Mouse (Mus musculus) left cerebral cortex, postnatal 25 days (tissue): ENCODE measurements around the gene Art4. TPM values are rescaled to one million over a fixed set of nuclear protein-coding genes. Genes with fewer than 3 reads are reported as not detected.

Experiments
- DNase-seq, 2 experiments: peaks; one replicate each; pipeline ENCODE4 v3.0.0; 2022; ENCODE audit warnings: low spot score in 2 of 2, mixed read lengths in 1 of 2
- intact Hi-C: fragments of 180-260 bp; cut with DNase I; formaldehyde crosslinking; loops from one replicate; pipeline ENCODE4 v1.15.1; 2025
- total RNA-seq, 2 experiments: library from RNA; stranded (reverse); gene quantifications; 2 replicates each; pipeline ENCODE4 v1.2.3; 2021

Art4 gene
- total RNA-seq, 2 experiments from 2014 or later, result 0.14 TPM; not detected in 1

DNA sequence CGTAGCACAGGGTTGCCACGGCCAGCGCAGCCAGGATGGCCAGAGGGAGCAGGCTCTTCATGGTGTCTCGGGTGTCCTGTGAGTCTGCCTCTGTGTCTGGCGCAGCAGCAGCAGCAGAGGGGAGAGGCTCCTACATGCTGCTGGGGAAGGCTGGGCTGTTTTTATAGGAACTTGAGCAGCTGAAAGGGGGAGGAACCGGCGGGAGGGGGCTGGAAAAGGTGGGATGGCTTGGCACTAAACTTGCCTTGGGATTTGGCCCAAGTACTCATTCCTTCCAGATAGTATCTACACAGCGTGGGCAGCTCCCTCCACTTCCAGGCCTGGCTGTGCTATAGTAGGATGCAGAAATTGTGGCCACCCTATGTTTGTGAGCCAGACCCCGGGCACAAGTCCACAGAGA lies 18.1 kb upstream of the Art4 start, which contains the start of gene Mgp:
TSS of gene Mgp (minus strand) at position 154 of the 400 bp plus-strand sequence.
- intact Hi-C loops, result loop anchor here (5.0 kb wide), 1 partner anchor 47 kb away; the partner anchor contains the start of genes Erp27 and Pde6h
- peak in 1 of 2 experiments; percentile 90 for DNase-seq

DNA sequence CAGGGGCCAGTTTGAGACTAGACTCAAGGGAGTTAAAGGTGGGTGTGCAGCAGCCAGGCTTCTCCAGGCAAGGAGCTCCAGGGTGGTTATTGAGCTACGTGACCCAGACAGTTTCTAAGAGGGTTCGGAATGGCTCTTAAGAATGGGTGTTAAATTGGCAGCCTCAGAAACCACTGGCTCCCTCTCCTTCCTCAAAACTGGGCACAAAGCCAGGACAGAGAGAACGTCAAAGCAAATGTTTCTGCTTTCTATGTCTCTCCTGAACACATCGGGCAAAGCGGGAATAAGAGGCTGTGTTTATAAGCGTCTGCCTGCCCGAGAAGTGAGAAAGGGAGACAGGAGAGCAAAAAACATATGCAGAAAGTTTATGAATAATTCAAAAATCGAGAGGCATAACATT lies 17.1 kb upstream of the Art4 start:
- DNase-seq, result peak in 1 of 2 experiments; percentile 60
- intact Hi-C loops, result no loop called here

DNA sequence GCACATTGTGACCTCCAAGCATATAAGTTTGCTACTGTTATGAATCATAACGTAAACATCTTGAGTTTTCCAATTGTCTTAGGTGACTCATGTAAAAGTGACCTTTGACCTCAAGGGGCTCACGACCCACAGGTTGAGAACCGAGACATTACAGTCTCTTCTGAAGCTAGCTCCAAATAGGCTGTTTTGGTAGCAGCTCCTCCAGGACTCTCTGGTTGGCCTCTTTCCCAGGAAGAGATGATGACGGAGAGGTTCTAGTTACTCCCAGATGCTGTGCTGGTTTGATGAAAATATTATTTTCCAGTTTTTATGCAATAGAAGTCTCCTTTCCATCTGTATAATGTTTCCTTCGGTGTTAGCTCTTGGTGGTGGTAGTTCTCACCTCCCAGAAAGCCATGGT lies 11.4 kb upstream of the Art4 start:
- intact Hi-C loops, result no loop called here
- DNase-seq, result no peak

DNA sequence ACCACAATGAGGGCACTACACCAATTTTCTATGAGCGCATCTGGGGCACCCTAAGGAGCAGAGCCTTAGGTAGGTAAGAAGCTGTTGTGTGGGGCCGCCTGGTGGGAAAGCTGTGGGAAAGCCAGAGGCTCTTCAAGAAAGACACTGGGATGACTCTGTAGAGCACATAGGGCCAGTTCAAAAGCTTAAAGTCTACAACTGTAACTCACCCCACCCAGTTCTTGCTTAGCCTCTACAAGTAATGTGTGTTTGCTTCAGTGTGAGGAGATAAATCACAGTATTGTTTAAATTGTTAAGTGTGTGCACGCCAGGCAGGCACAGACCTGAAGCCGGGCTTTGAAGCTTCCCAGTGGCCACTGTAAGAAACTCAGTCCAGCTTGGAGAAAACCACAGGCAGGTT lies 8.6 kb upstream of the Art4 start:
- DNase-seq, result no peak
- intact Hi-C loops, result no loop called here

GRCm38 (mm10) chr6:136865360-136865759 lies 7.8 kb upstream of the Art4 start:
- intact Hi-C loops, result no loop called here
- no peak for DNase-seq

DNA sequence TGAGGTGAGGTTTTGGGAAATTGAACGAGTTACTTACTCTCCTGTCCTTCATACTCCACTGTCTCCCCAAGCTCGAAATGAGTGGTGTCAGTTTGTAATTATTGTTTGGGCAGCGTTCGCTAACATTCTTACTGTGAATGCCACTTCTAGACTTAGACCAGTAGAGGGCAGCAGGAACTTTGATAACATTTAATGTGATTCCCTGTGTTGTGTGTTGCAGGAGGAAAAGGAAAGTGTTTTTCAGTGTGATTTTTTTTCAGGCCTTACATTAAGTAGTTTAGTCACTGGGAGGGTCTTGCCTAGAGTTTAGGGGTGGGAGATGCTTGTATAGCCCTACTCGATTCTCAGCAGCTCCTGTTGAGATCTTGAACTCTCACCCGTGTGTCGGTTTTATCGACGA lies 3.5 kb upstream of the Art4 start:
- intact Hi-C loops, result loop anchor here (1.0 to 5.0 kb wide), 4 partner anchors 59 to 306 kb away; no protein-coding TSS in a partner anchor
- peak; percentile 44 to 66 for DNase-seq

DNA sequence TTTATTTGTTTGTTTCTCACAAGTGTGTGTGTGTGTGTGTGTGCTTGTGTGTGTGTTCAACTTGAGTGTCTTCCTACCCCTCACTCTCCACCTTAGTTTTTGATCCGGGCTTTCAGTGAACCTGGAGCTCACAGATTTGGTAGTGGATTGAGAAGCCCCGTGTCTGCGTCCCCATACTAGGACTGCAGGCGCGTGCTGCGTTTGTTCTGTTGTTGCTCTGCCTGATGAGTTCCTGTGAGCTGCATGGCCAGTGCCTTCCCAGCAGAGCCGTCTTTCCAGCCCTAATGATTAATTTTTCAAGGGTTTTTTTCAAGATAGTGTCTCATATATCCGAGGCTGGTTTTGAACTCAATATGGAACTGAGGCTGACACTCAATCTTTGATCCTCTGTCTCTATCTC lies 887 bp upstream of the Art4 start:
- intact Hi-C loops, result no loop called here
- DNase-seq, result no peak

DNA sequence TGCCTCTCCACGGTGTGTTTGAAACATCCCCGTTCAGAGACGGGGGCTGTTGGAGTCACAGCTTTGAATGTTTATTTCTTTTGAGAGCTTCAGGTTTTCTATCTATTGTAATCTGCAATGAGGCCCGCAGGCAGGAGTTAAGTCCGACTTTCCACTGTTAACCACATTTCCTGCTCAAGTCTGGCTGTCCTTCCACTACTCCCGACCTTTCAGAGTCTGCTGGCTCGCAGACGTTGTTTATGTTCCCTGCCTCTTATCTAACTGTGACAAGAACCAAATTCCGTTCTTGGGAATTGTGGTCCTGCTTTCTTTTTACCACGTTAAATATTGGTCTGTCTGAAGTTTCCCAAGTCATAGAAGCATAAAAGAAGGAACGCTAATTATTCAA lies 334 bp upstream of the Art4 start:
- intact Hi-C loops, result no loop called here
- DNase-seq, result no peak

- intact Hi-C loops, result no loop called here
- DNase-seq, result no peak
These were observed 1.4 kb downstream of the Art4 start for GRCm38 (mm10) chr6:136856071-136856636.

DNA sequence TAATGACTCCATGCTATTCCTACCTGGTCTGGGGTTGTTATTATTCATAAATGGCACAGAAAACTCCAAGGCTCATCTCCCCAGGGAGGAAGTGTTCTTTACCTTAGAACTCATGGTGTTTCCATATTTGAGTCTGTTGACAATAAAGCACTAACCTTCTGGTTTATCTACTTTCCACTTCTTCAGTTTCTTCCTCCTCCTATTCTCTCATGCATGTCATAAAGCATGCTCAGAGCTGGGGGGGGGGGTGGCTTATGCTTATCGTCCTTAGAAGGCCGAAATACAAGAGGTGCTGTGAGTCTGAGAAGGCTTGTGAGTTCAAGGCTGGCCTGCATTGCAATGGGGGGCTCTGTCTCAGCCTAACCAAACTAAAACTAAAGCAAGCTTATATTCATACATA lies 2.4 kb downstream of the Art4 start:
- intact Hi-C loops, result no loop called here
- DNase-seq, result no peak

GRCm38 (mm10) chr6:136854361-136854781 lies 3.2 kb downstream of the Art4 start:
- DNase-seq, result no peak
- intact Hi-C loops, result no loop called here

GRCm38 (mm10) chr6:136852762-136853161 lies 4.8 kb downstream of the Art4 start:
- no peak for DNase-seq
- intact Hi-C loops, result loop anchor here (1.0 kb wide), 1 partner anchor 16 kb away; no protein-coding TSS in a partner anchor

DNA sequence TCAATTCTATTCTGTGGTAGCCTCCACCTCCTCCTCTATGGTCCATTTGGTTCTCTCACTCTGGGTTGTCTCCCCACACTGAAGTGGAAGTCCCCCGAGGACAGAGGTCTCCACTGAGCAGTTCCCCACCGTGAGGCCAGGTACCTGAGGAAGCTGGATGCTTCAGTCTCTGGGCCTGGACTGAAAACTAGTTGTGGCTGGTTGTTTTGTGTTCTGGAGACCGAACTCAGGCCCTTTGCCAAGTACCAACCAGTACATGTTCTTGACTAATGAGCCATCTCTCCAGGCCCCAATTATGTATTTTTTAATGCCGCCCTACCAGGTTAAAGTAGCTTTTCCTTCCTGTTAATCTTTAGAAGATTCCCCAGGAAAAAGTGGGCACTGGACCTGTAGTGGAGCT lies 5.2 kb downstream of the Art4 start:
- no peak for DNase-seq
- intact Hi-C loops, result loop anchor here (1.0 kb wide), 1 partner anchor 16 kb away; no protein-coding TSS in a partner anchor

- DNase-seq, result no peak
- intact Hi-C loops, result no loop called here
These were observed 7.3 kb downstream of the Art4 start for GRCm38 (mm10) chr6:136850267-136850666.

- DNase-seq, result no peak
- intact Hi-C loops, result no loop called here
These were observed 8.6 kb downstream of the Art4 start for GRCm38 (mm10) chr6:136848971-136849370.

DNA sequence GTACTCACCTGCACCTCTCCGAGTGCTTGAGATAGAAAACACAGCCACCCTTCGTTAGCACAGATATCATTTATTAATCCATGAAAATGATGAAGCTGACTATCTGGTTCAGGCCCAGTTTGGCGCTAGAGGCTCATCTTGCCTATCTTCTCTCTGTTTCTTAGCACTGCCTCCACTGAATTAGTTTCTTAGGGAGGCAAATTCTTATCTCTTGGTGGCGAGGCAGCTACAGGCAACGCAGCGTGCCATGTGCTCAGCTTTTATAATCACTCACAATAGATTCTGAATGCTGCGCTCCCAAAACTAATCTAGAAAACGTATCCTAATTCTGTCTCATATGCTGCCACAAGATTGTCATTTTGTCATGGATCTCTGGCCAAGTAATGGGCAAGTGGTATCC lies 9.1 kb downstream of the Art4 start:
- intact Hi-C loops, result no loop called here

DNA sequence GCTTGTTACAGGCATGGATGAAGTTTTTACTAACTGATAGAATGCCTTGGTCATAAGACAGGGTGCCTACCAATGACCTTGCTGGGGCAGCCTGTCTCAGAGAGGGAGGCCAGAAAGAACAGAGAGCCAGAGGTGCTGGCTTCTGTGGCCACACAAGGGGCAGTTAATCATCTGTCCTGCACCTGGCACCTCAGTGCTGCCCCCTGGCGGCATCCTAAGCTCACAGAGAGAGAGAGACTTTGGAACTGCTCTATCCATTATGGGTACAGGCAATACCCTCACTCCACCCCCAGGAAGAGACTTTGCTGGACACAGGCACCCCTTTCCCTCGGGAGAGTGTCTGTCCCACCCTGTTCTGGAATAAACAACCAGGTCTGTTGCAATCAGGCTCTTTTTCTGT lies 9.7 kb downstream of the Art4 start:
- intact Hi-C loops, result no loop called here
- peak in 1 of 2 experiments; percentile 28 for DNase-seq

More for the DNA sequence above, 9.1 kb downstream of the Art4 start:
- DNase-seq, result no peak

- DNase-seq, result no peak
- intact Hi-C loops, result no loop called here
These were observed 10.3 kb downstream of the Art4 start for GRCm38 (mm10) chr6:136847267-136847666.

- intact Hi-C loops, result no loop called here
- DNase-seq, result no peak
These were observed 11.6 kb downstream of the Art4 start for GRCm38 (mm10) chr6:136845706-136846480.

- intact Hi-C loops, result no loop called here
These were observed 12.6 kb downstream of the Art4 start for GRCm38 (mm10) chr6:136844903-136845302.

GRCm38 (mm10) chr6:136837323-136837722 lies 20.2 kb downstream of the Art4 start:
- no peak for DNase-seq
- intact Hi-C loops, result no loop called here

More at GRCm38 (mm10) chr6:136844903-136845302, 12.6 kb downstream of the Art4 start:
- DNase-seq, result no peak
